Mouse (Mus musculus) spleen, adult 2 months (tissue): ENCODE data around the gene Shank2. TPM values are rescaled to one million over a fixed set of nuclear protein-coding genes. Genes with fewer than 3 reads are reported as not detected.

Source experiments
- DNase-seq, 2 experiments: peaks; one replicate each; pipeline versions ENCODE4 v3.0.0 to v3.0.0-alpha.2; 2012 to 2021; ENCODE audit warnings: low spot score in 2 of 2, low read depth in 1 of 2
- H3K27ac ChIP-seq: fragments of 200-500 bp; 2 replicates; pipeline ENCODE4 v1.5.1; 2012; ENCODE audit warnings: low read length, inconsistent platforms; ENCODE audit not compliant: insufficient read depth
- H3K27me3 ChIP-seq: fragments of 200-500 bp; 2 replicates; pipeline ENCODE4 v1.6.1; 2012; ENCODE audit warnings: mild to moderate bottlenecking, moderate library complexity, low read length, inconsistent platforms; ENCODE audit not compliant: control insufficient read depth, insufficient read depth
- H3K36me3 ChIP-seq: fragments of 200-500 bp; 2 replicates; pipeline ENCODE4 v1.6.1; 2012; ENCODE audit warnings: mild to moderate bottlenecking, low read length, inconsistent platforms; ENCODE audit not compliant: control insufficient read depth, insufficient read depth
- H3K4me1 ChIP-seq: fragments of 200-500 bp; 2 replicates; pipeline ENCODE4 v1.6.1; 2011; ENCODE audit warnings: inconsistent platforms; ENCODE audit not compliant: control insufficient read depth, insufficient read depth, insufficient read length
- H3K4me3 ChIP-seq: fragments of 200-500 bp; 2 replicates; pipeline ENCODE4 v1.5.1; 2011; ENCODE audit warnings: mild to moderate bottlenecking, inconsistent platforms; ENCODE audit not compliant: insufficient read depth, insufficient read length; ENCODE audit errors: extremely low read depth
- CTCF ChIP-seq: fragments of 200-500 bp; IDR thresholded peaks from 2 replicates; pipeline ENCODE4 v1.5.1; 2011; ENCODE audit warnings: mild to moderate bottlenecking, inconsistent platforms; ENCODE audit not compliant: insufficient read depth, insufficient read length, insufficient replicate concordance; ENCODE audit errors: extremely low read depth
- POLR2A ChIP-seq: fragments of 200-500 bp; IDR thresholded peaks from 2 replicates; pipeline ENCODE4 v1.6.1; 2011; ENCODE audit warnings: low read depth, low read length, inconsistent platforms
- WGBS: fragments of 180-500 bp; shearing (Covaris S2); methylation state at CpG from one replicate; pipeline ENCODE4 v1.1.7; 2018; 5-methylcytosine and 5-hydroxymethylcytosine counted together
- polyA plus RNA-seq: library from polyadenylated mRNA; depleted of rRNA; stranded (reverse); fragments of >200 nt; gene quantifications from 2 replicates; pipeline ENCODE4 v1.2.3, GENCODE M21; 2012

Shank2 gene
- polyA plus RNA-seq, 1 experiment = 0.13 TPM

GRCm38 (mm10) chr7:144140470-144140869 lies 138.7 kb downstream of the Shank2 start:
- Histone ChIP-seq H3K27ac (no peak overlapping the region), H3K27me3 (no peaks in the 10 kb centered on the region), H3K4me1 (no peaks in the 10 kb centered on the region), H3K4me3 (no peak overlapping the region), H3K36me3 (no peaks in the 10 kb centered on the region)
- TF ChIP-seq POLR2A (no peak), CTCF (no peak)
- no peak for DNase-seq
- 69% methylated on average over 3 of the region's 3 CpGs for WGBS

GRCm38 (mm10) chr7:144142036-144142435 lies 140.3 kb downstream of the Shank2 start:
- Histone ChIP-seq H3K27ac (no peak overlapping the region), H3K36me3 (no peaks in the 10 kb centered on the region), H3K27me3 (no peaks in the 10 kb centered on the region), H3K4me1 (no peaks in the 10 kb centered on the region), H3K4me3 (no peak overlapping the region)
- no peak for DNase-seq
- 86% methylated on average over 4 of the region's 4 CpGs for WGBS
- TF ChIP-seq CTCF = no peak
- no peak for TF ChIP-seq POLR2A

- H3K4me1 ChIP-seq = no peaks in the 10 kb centered on the region
- H3K27me3 ChIP-seq = no peaks in the 10 kb centered on the region
- WGBS = 56% methylated on average over 2 of the region's 2 CpGs
- no peak overlapping the region for H3K4me3 ChIP-seq
- H3K36me3 ChIP-seq = no peaks in the 10 kb centered on the region
- no peak for TF ChIP-seq CTCF
- no peak for TF ChIP-seq POLR2A
- H3K27ac ChIP-seq = no peak overlapping the region
- no peak for DNase-seq
These were observed 142.2 kb downstream of the Shank2 start for GRCm38 (mm10) chr7:144143941-144144340.

GRCm38 (mm10) chr7:144148111-144148510 lies 146.4 kb downstream of the Shank2 start:
- no peak for DNase-seq
- no peaks in the 10 kb centered on the region for H3K36me3 ChIP-seq
- H3K27me3 ChIP-seq = no peaks in the 10 kb centered on the region
- 71% methylated on average over 4 of the region's 4 CpGs for WGBS
- no peak overlapping the region for H3K4me3 ChIP-seq
- TF ChIP-seq CTCF = no peak
- TF ChIP-seq POLR2A = no peak
- no peak overlapping the region for H3K27ac ChIP-seq
- no peaks in the 10 kb centered on the region for H3K4me1 ChIP-seq

- 90% methylated on average over 4 of the region's 4 CpGs for WGBS
- H3K4me1 ChIP-seq = no peaks in the 10 kb centered on the region
- no peak for DNase-seq
- no peaks in the 10 kb centered on the region for H3K27me3 ChIP-seq
- H3K36me3 ChIP-seq = no peaks in the 10 kb centered on the region
- no peak overlapping the region for H3K27ac ChIP-seq
- no peak for TF ChIP-seq POLR2A
- TF ChIP-seq CTCF = no peak
- no peak overlapping the region for H3K4me3 ChIP-seq
These were observed 151.4 kb downstream of the Shank2 start for GRCm38 (mm10) chr7:144153124-144153523.

- WGBS = 82% methylated on average over 8 of the region's 8 CpGs
- no peak overlapping the region for H3K4me3 ChIP-seq
- H3K27me3 ChIP-seq = no peaks in the 10 kb centered on the region
- no peak for DNase-seq
- no peaks in the 10 kb centered on the region for H3K4me1 ChIP-seq
- H3K27ac ChIP-seq = no peak overlapping the region
- TF ChIP-seq POLR2A (no peak), CTCF (no peak)
- H3K36me3 ChIP-seq = no peaks in the 10 kb centered on the region
These were observed 152.0 kb downstream of the Shank2 start for GRCm38 (mm10) chr7:144153682-144154081.

- Histone ChIP-seq H3K36me3 (no peaks in the 10 kb centered on the region), H3K27me3 (no peaks in the 10 kb centered on the region), H3K4me3 (no peak overlapping the region), H3K27ac (no peak overlapping the region), H3K4me1 (no peaks in the 10 kb centered on the region)
- no peak for DNase-seq
- TF ChIP-seq POLR2A = no peak
- TF ChIP-seq CTCF = no peak
- 86% methylated on average over 8 of the region's 8 CpGs for WGBS
These were observed 156.2 kb downstream of the Shank2 start for GRCm38 (mm10) chr7:144157936-144158335.

- Histone ChIP-seq H3K27ac (no peak overlapping the region), H3K27me3 (no peaks in the 10 kb centered on the region)
- TF ChIP-seq CTCF (no peak), POLR2A (no peak)
These were observed 157.8 kb downstream of the Shank2 start for GRCm38 (mm10) chr7:144159556-144159955.

More at GRCm38 (mm10) chr7:144159556-144159955, 157.8 kb downstream of the Shank2 start:
- Histone ChIP-seq H3K36me3 (no peaks in the 10 kb centered on the region), H3K4me3 (no peak overlapping the region), H3K4me1 (no peaks in the 10 kb centered on the region)
- no peak for DNase-seq
- 83% methylated on average over 8 of the region's 8 CpGs for WGBS
